Mouse (Mus musculus) liver, embryonic 14.5 days (tissue): Measurements from ENCODE around the gene Gm49361. TPM values are rescaled to one million over a fixed set of nuclear protein-coding genes. Genes with fewer than 3 reads are reported as not detected.
"Not testable (repeated sequence)": the region's sequence is repeated elsewhere in the genome, so short reads cannot be mapped to it uniquely, and the experiment has no call there.

Source experiments
- ATAC-seq: fragments of 200-750 bp; cut with Nextera tagmentation; 2 replicates; pipeline ENCODE4 v1.8.0; 2017; ENCODE audit warnings: moderate number of reproducible peaks, mild to moderate bottlenecking, moderate library complexity; ENCODE audit not compliant: insufficient read depth
- DNase-seq, 3 experiments: peaks; one replicate each; pipeline ENCODE4 v3.0.0-alpha.2; 2012 to 2013; ENCODE audit warnings: low read depth in 3 of 3, low spot score in 3 of 3
- H3K27ac ChIP-seq: fragments of 300-500 bp; sonication (generic); 2 replicates; pipeline ENCODE4 v1.5.1; 2014; ENCODE audit warnings: moderate library complexity, mild to moderate bottlenecking, control low read depth, inconsistent platforms
- H3K27me3 ChIP-seq: fragments of 300-500 bp; sonication (generic); 2 replicates; pipeline ENCODE4 v1.6.1; 2014; ENCODE audit warnings: mild to moderate bottlenecking, low read length, moderate library complexity; ENCODE audit not compliant: control insufficient read depth, insufficient read depth
- H3K36me3 ChIP-seq: fragments of 300-500 bp; sonication (generic); replicated peaks from 2 replicates; pipeline ENCODE4 v1.6.1; 2014; ENCODE audit warnings: low read depth; ENCODE audit not compliant: control insufficient read depth, insufficient read depth
- H3K4me1 ChIP-seq, 2 experiments: fragments of 200-500 bp in 1 of 2; fragments of 300-500 bp in 1 of 2; sonication (generic) in 1 of 2; replicated peaks; 2 replicates each; pipeline ENCODE4 v1.6.1; 2012 to 2014; ENCODE audit warnings: antibody characterized with exemption in 1 of 2, inconsistent platforms in 1 of 2, low read length in 1 of 2; ENCODE audit not compliant: control insufficient read depth in 2 of 2, insufficient read depth in 2 of 2
- H3K4me2 ChIP-seq: fragments of 300-500 bp; sonication (generic); 2 replicates; pipeline ENCODE4 v1.6.1; 2014; ENCODE audit warnings: low read depth, mild to moderate bottlenecking, control low read depth, moderate library complexity
- H3K4me3 ChIP-seq, 2 experiments: fragments of 200-500 bp in 1 of 2; fragments of 300-500 bp in 1 of 2; sonication (generic) in 1 of 2; 2 replicates each; pipeline ENCODE4 v1.5.1; 2012 to 2014; ENCODE audit warnings: low read depth in 2 of 2, low read length in 2 of 2, mild to moderate bottlenecking in 2 of 2, control low read depth in 1 of 2, inconsistent platforms in 1 of 2, moderate library complexity in 1 of 2; ENCODE audit not compliant: insufficient read depth in 1 of 2
- H3K9ac ChIP-seq: fragments of 300-500 bp; sonication (generic); replicated peaks from 2 replicates; pipeline ENCODE4 v1.6.1; 2014; ENCODE audit warnings: mild to moderate bottlenecking, control low read depth, moderate library complexity
- H3K9me3 ChIP-seq: fragments of 300-500 bp; sonication (generic); 2 replicates; pipeline ENCODE4 v1.6.1; 2016; ENCODE audit warnings: low read length, mixed read lengths; ENCODE audit not compliant: control insufficient read depth
- CTCF ChIP-seq: IDR thresholded peaks from 2 replicates; pipeline ENCODE4 v1.5.1; 2016; ENCODE audit warnings: antibody characterized with exemption, low read depth, control low read depth
- EP300 ChIP-seq: IDR thresholded peaks from 2 replicates; pipeline ENCODE4 v1.6.1; 2016; ENCODE audit warnings: antibody characterized with exemption, low read depth
- WGBS: fragments of 180-500 bp; shearing (Covaris S2); extraction: QIAGEN DNeasy Blood & Tissue Kit; methylation state at CpG from one replicate; pipeline ENCODE4 v1.1.7; 2014; ENCODE audit not compliant: insufficient replicate concordance; 5-methylcytosine and 5-hydroxymethylcytosine counted together
- polyA plus RNA-seq, 2 experiments: library from polyadenylated mRNA; depleted of rRNA in 1 of 2; stranded (reverse) in 1 of 2; unstranded in 1 of 2; fragments of >200 nt; fragmentation: Nextera tagmentation in 1 of 2; extraction: Ambion mirVana in 1 of 2; gene quantifications; 2 replicates each; pipeline versions ENCODE4 v1.2.1 to v1.2.3; 2012 to 2014

Gm49361 gene
- polyA plus RNA-seq, 2 experiments = not detected

GRCm38 (mm10) chr14:57755661-57756060, 9.8 kb upstream of the Gm49361 start:
- Histone ChIP-seq H3K9ac (no peak overlapping the region), H3K27me3 (no peaks in the 10 kb centered on the region), H3K9me3 (no peaks in the 10 kb centered on the region), H3K4me3 (no peak overlapping the region), H3K4me2 (no peak overlapping the region), H3K36me3 (no peaks in the 10 kb centered on the region), H3K27ac (no peak overlapping the region), H3K4me1 (peaks cover 54 to 61% of the 10 kb centered on the region in 2 experiments)
- DNase-seq = peak in 2 of 3 experiments; percentile 44 to 63
- WGBS = 60% methylated on average over 2 of the region's 2 CpGs
- peak; percentile 56; the same call in 1 of the 2 replicates for TF ChIP-seq EP300
- TF ChIP-seq CTCF = no peak
- peak; percentile 67 for ATAC-seq

DNA sequence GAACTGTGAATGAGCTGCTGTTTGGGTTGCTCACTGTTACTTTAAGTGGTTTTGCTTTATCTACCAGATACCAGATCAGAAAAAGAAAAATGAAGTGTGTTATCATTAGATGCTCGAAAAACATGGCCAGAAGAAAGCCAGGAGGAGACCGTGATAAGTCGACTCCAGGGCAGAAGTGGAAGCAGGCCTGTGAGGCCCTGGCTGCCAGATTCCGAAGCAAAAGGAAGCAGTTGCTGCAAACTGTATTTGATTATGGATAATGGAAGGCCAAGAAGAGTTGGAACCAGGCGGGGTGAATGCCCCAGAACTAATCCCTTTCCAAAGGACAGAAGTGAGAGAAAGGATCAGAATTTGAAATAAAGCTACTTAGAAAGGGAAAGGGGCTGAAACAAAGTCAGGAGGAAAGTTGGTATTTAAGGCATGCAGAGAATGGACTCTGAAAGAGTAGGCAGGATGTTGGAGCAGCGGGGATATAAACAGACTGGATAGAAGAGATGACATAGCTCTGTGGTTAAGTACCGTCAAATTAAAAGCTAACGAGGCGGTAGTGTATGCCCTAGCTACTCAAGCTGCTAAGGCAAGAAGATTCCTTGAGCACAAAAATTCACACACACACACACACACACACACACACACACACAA, 7.6 kb upstream of the Gm49361 start:
- 16% methylated on average over 9 of the region's 9 CpGs for WGBS
- peak overlapping the region; percentile 55 for H3K4me2 ChIP-seq
- H3K27ac ChIP-seq = peak overlapping the region; percentile 80
- no peaks in the 10 kb centered on the region for H3K36me3 ChIP-seq
- ATAC-seq (peak; percentile 64), DNase-seq (peak; percentile 58 to 70 (median 67))
- peak overlapping the region; percentile 34 for H3K9ac ChIP-seq
- H3K9me3 ChIP-seq = no peaks in the 10 kb centered on the region
- peaks cover 62 to 72% of the 10 kb centered on the region in 2 experiments for H3K4me1 ChIP-seq
- H3K27me3 ChIP-seq = no peaks in the 10 kb centered on the region
- no peak overlapping the region for H3K4me3 ChIP-seq
- TF ChIP-seq EP300 (peak; percentile 92), CTCF (no peak)

GRCm38 (mm10) chr14:57751006-57751405, 5.1 kb upstream of the Gm49361 start:
- not testable (repeated sequence) for H3K9ac ChIP-seq, H3K9me3 ChIP-seq, H3K36me3 ChIP-seq, H3K27me3 ChIP-seq, H3K4me3 ChIP-seq
- ATAC-seq (peak; percentile 73), DNase-seq (peak in 2 of 3 experiments; percentile 44)
- peaks cover 56 to 65% of the 10 kb centered on the region in 2 experiments for H3K4me1 ChIP-seq
- H3K4me2 ChIP-seq = peak overlapping the region; percentile 59
- H3K27ac ChIP-seq = peak overlapping the region; percentile 83
- TF ChIP-seq EP300 = 0 out of 2 replicates have a peak, but pooled peaks have one; percentile 11

DNA sequence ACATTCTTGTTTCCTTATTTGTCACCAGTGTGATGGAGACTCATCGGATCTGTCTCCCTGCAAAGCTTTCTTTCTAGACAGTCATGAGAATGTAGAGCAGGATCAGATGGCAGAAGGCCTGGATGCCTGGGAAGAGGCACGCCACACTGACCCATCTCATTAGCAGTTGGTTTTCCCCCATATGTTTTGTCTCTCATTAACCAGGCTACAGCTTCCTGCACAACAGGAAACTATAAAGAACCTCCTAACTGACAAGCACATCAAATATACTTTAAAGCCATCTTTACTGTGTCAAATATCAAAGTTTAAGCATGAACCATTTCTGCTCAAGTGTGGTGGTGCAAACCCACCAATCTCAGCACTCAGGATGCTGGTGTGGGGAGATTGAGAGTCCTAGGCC, 3.6 kb upstream of the Gm49361 start:
- peak overlapping the region; percentile 83; the same call in 1 of the 2 replicates for H3K27ac ChIP-seq
- no peak for DNase-seq
- no peak for TF ChIP-seq EP300
- TF ChIP-seq CTCF = no peak

DNA sequence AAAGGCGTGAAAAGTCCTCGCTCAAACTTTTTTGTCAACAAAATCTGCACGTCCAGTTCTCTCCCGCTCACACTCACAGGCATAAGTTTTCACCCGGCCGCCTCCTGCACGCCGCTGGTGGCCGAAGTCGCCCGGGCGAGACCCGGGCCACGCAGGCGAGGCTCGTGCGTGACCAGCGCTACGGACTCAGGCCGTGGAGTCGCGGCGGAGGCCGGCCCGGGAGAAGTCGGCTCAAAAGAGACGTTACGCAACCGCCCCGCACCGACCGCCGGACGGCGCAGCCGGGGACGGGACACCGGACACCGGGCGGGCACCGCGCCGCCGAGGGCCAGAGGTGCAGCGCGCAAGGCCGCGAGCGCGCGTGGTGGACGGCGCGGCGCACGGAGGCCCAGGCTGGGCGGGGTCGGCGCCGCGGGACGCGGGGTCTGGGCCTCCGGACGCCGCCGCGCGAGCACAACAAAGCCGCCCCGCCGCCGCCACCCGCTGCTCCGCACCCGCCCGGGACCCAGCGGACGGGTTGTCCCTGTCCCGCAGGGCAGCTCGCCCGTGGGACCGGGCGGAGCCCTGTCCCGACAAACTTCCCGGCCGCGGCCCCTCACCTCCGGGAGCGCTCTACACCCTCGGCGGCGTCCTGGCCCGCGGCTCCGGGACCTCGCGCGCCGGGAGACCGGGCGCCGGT, 473 bp downstream of the Gm49361 start:
- peak; percentile 70 for ATAC-seq
- Histone ChIP-seq H3K9ac (peak overlapping the region; percentile 58), H3K4me2 (peak overlapping the region; percentile 91), H3K27me3 (peaks cover 26% of the 10 kb centered on the region), H3K4me3 (peak overlapping the region; percentile 85 to 86), H3K36me3 (no peaks in the 10 kb centered on the region), H3K27ac (no peak overlapping the region), H3K4me1 (peaks cover 12 to 13% of the 10 kb centered on the region in 2 experiments), H3K9me3 (no peaks in the 10 kb centered on the region)
- WGBS = under 1% methylated on average over 74 of the region's 103 CpGs
- no peak for DNase-seq
- no peak for TF ChIP-seq EP300
- TF ChIP-seq CTCF = no peak

More for the DNA sequence above, 3.6 kb upstream of the Gm49361 start:
- Histone ChIP-seq H3K27me3 (peaks cover 13% of the 10 kb centered on the region), H3K4me3 (no peak overlapping the region), H3K4me2 (no peak overlapping the region), H3K9ac (no peak overlapping the region), H3K36me3 (no peaks in the 10 kb centered on the region), H3K4me1 (peaks cover 46 to 52% of the 10 kb centered on the region in 2 experiments), H3K9me3 (no peaks in the 10 kb centered on the region)
- no peak for ATAC-seq
- 75% methylated on average over 2 of the region's 2 CpGs for WGBS
